Mouse (Mus musculus): ENCODE data around the gene Atxn7l2. TPM values are rescaled to one million over a fixed set of nuclear protein-coding genes. Genes with fewer than 3 reads are reported as not detected.

The Atxn7l2 gene
- polyA plus RNA-seq, 1 experiment from 2014 or later = 2.0 TPM

GRCm38 (mm10) chr3:108203621-108204325 lies 7.0 kb downstream of the Atxn7l2 start:
- no peak overlapping the region for H3K4me3 ChIP-seq (replicated peaks)
- 73% methylated on average over 11 of the region's 11 CpGs for WGBS (ENCODE audit: insufficient replicate concordance)
- ATAC-seq (ENCODE audit: insufficient read depth) = no peak

GRCm38 (mm10) chr3:108203212-108203611 lies 7.5 kb downstream of the Atxn7l2 start:
- no peak overlapping the region for H3K9ac ChIP-seq
- peaks cover 8% of the 10 kb centered on the region for H3K36me3 ChIP-seq (replicated peaks)
- 84% methylated on average over 13 of the region's 13 CpGs for WGBS (ENCODE audit: insufficient replicate concordance)
- no peak overlapping the region for H3K27ac ChIP-seq (replicated peaks)
- H3K4me2 ChIP-seq = no peak overlapping the region
- no peaks in the 10 kb centered on the region for H3K9me3 ChIP-seq (replicated peaks)
- H3K4me1 ChIP-seq (replicated peaks) = peaks cover 34% of the 10 kb centered on the region
- H3K27me3 ChIP-seq = no peaks in the 10 kb centered on the region
- H3K4me3 ChIP-seq (replicated peaks) = no peak overlapping the region
- ATAC-seq (ENCODE audit: insufficient read depth) = no peak

More at GRCm38 (mm10) chr3:108203621-108204325, 7.0 kb downstream of the Atxn7l2 start:
- Histone ChIP-seq H3K4me1 (replicated peaks) (peaks cover 39% of the 10 kb centered on the region), H3K36me3 (replicated peaks) (peaks cover 8% of the 10 kb centered on the region), H3K4me2 (no peak overlapping the region), H3K9ac (no peak overlapping the region), H3K9me3 (replicated peaks) (no peaks in the 10 kb centered on the region), H3K27me3 (no peaks in the 10 kb centered on the region), H3K27ac (replicated peaks) (no peak overlapping the region)

- Histone ChIP-seq H3K4me2 (no peak overlapping the region), H3K27me3 (no peaks in the 10 kb centered on the region), H3K36me3 (replicated peaks) (peaks cover 5% of the 10 kb centered on the region), H3K9ac (no peak overlapping the region), H3K4me1 (replicated peaks) (peaks cover 31% of the 10 kb centered on the region), H3K9me3 (replicated peaks) (no peaks in the 10 kb centered on the region), H3K27ac (replicated peaks) (no peak overlapping the region), H3K4me3 (replicated peaks) (no peak overlapping the region)
- ATAC-seq (ENCODE audit: insufficient read depth) = no peak
Observed at GRCm38 (mm10) chr3:108202506-108202905, 8.2 kb downstream of the Atxn7l2 start.

DNA sequence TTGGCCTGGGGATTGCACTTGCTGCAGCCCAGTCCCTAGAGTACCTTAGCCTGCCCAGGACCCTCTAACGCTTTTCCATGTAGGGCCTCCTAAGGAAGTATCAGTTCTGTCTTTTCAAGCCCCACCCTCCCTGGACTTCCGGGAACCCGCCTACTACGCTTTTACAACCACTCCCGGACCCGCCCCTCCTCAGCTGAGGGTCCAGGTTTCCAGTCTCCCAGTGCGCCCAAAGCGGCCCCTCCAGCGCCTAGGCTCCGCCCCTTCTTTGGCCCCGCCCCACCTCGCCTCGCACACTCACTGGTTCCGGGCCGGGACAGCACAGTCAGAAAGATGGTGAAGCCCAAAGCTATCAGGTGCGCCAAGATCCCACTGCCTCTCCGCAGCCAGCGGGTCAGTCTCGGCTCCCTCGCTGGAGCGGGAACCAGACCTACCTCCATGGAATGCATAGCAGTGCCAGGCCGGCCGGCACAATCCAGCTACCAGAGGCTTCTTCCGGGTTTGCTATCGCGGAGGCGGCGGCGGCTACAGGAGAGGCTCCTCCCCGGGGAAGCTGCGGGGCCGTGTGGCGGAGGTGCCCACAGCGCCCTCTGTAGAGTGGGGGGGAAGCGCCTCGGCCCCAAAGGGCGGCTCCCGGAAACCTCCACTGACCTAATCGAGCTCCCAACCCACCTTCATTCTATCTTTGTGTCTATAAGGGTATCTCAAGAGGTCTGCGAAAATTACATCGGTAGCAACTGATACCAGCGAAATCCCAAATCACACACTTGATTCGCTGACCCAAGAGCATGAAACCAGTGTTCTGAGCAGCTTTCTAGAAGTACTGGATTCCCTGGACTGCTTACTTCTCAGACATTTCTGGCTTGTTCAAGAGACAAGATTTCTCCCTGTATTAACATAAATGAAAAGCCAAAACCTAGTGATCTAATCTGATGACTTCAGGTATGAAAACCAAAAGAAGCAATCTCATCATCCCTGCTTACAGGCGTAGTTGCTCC lies 10.1 kb downstream of the Atxn7l2 start, which contains the start of gene Cyb561d1:
Gene Cyb561d1 (minus strand): TSS at position 884 of the 995 bp plus-strand sequence.
- Histone ChIP-seq H3K27me3 (no peaks in the 10 kb centered on the region), H3K4me1 (replicated peaks) (peaks cover 47% of the 10 kb centered on the region), H3K4me2 (peak within 1 kb of the TSS; percentile 77), H3K9me3 (replicated peaks) (no peaks in the 10 kb centered on the region), H3K4me3 (replicated peaks) (peak within 1 kb of the TSS; percentile 85), H3K27ac (replicated peaks) (peak within 1 kb of the TSS; percentile 95), H3K36me3 (replicated peaks) (no peaks in the 10 kb centered on the region; the same call in 1 of the 2 replicates), H3K9ac (peak within 1 kb of the TSS; percentile 83)
- WGBS (ENCODE audit: insufficient replicate concordance) = 3% methylated on average over 44 of the region's 44 CpGs
- peak; percentile 94 for ATAC-seq (ENCODE audit: insufficient read depth)

DNA sequence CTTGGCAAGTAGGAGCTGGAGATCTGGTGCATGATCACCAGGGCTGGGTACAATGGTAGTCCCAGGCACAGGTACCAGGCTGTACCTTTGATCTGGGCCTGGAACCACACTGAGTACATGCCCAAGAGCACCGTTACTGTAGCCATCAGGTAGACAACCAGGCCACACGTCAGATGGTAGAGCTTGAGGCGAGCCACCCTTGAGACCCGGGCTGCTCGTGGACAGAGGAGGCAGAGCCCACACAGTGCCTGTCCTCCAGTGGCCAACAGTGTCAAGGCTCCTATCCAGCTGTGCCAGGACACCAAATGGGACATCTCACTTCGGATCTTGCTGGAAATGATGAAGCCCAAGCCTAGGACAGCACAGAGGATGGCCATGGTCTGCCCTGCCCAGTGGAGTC lies 11.5 kb downstream of the Atxn7l2 start:
- H3K9ac ChIP-seq = no peak overlapping the region
- H3K4me3 ChIP-seq (replicated peaks) = peak overlapping the region; percentile 85
- H3K4me1 ChIP-seq (replicated peaks) = peaks cover 48% of the 10 kb centered on the region
- no peak for ATAC-seq (ENCODE audit: insufficient read depth)
- H3K36me3 ChIP-seq (replicated peaks) = no peaks in the 10 kb centered on the region
- peak overlapping the region; percentile 77 for H3K4me2 ChIP-seq
- no peaks in the 10 kb centered on the region for H3K27me3 ChIP-seq
- peak overlapping the region; percentile 95; the same call in 1 of the 2 replicates for H3K27ac ChIP-seq (replicated peaks)
- no peaks in the 10 kb centered on the region for H3K9me3 ChIP-seq (replicated peaks)
- WGBS (ENCODE audit: insufficient replicate concordance) = 86% methylated on average over 6 of the region's 6 CpGs

DNA sequence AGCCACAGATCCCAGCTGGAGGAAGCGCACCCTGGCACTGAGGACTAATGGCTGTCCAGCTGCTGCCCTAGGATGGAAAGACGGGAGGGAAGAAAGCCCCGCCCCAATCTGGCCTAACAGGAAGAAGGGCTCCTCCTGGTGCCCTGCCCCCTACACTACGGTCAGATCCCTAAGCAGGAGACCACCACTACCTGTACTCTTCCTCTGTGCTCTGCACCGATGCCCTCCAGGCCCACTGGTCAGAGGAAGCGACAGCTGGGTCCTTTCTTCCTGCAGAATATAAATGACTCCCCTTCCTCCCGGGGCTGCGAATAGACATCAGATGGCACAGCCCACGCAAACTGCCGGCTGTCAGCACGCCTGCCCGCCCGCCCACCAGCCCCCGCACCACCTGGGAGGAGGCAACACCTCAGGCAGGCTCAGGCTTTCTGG lies 13.7 kb downstream of the Atxn7l2 start:
- Histone ChIP-seq H3K4me1 (replicated peaks) (peaks cover 46% of the 10 kb centered on the region), H3K36me3 (replicated peaks) (no peaks in the 10 kb centered on the region), H3K27me3 (no peaks in the 10 kb centered on the region), H3K4me3 (replicated peaks) (no peak overlapping the region), H3K9me3 (replicated peaks) (no peaks in the 10 kb centered on the region), H3K9ac (no peak overlapping the region), H3K27ac (replicated peaks) (no peak overlapping the region), H3K4me2 (no peak overlapping the region)
- no peak for ATAC-seq (ENCODE audit: insufficient read depth)
- 44% methylated on average over 14 of the region's 14 CpGs for WGBS (ENCODE audit: insufficient replicate concordance)

DNA sequence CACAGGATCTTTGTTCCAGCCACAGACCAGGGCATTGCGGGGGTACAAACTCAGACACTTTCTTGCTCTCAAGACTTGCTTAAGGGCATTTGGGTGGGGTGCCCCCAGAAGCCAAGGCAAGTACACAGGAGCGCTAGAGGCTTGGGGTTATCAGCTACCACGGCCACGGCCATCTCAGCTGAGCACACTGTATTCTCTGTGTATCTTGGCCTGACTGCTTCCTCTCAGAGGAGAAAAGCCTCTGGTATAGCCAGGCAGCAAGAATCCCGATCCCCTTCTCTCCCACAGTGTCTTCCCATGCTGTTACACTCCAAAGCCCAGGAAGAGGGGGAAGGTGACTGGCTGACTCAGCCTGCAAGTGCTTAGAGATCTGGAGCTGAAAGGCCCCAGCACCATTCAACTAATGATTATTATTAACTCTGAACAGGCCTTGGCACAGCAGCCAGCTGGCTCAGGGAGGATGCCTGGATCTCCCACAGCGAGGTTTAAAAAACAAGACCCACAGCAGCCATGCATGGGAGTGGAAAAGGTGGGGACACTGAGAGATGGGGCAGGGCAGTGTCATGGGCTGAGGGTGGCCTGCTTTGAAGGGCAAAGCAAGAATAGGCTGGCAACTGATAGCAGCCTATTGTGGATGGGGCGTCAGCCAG lies 14.7 kb downstream of the Atxn7l2 start:
- H3K27me3 ChIP-seq = no peaks in the 10 kb centered on the region
- no peak overlapping the region for H3K27ac ChIP-seq (replicated peaks)
- H3K4me3 ChIP-seq (replicated peaks) = no peak overlapping the region
- peaks cover 38% of the 10 kb centered on the region for H3K4me1 ChIP-seq (replicated peaks)
- H3K36me3 ChIP-seq (replicated peaks) = no peaks in the 10 kb centered on the region
- ATAC-seq (ENCODE audit: insufficient read depth) = no peak
- WGBS (ENCODE audit: insufficient replicate concordance) = 47% methylated on average over 7 of the region's 7 CpGs
- no peaks in the 10 kb centered on the region for H3K9me3 ChIP-seq (replicated peaks)
- no peak overlapping the region for H3K9ac ChIP-seq
- no peak overlapping the region for H3K4me2 ChIP-seq

- no peak overlapping the region for H3K4me3 ChIP-seq (replicated peaks)
- H3K27ac ChIP-seq (replicated peaks) = no peak overlapping the region
- no peaks in the 10 kb centered on the region for H3K36me3 ChIP-seq (replicated peaks)
- no peak overlapping the region for H3K4me2 ChIP-seq
- WGBS (ENCODE audit: insufficient replicate concordance) = 55% methylated on average over 4 of the region's 4 CpGs
- H3K9ac ChIP-seq = no peak overlapping the region
- H3K4me1 ChIP-seq (replicated peaks) = peaks cover 32% of the 10 kb centered on the region
- no peaks in the 10 kb centered on the region for H3K9me3 ChIP-seq (replicated peaks)
- no peak for ATAC-seq (ENCODE audit: insufficient read depth)
- no peaks in the 10 kb centered on the region for H3K27me3 ChIP-seq
Observed at GRCm38 (mm10) chr3:108195287-108195686, 15.4 kb downstream of the Atxn7l2 start.

- no peak overlapping the region for H3K4me2 ChIP-seq
- H3K27ac ChIP-seq (replicated peaks) = no peak overlapping the region
- H3K27me3 ChIP-seq = peaks cover 4% of the 10 kb centered on the region; the same call in 1 of the 2 replicates
- peaks cover 18% of the 10 kb centered on the region for H3K4me1 ChIP-seq (replicated peaks)
- no peak for ATAC-seq (ENCODE audit: insufficient read depth)
- no peak overlapping the region for H3K9ac ChIP-seq
- no peak overlapping the region for H3K4me3 ChIP-seq (replicated peaks)
- H3K9me3 ChIP-seq (replicated peaks) = no peaks in the 10 kb centered on the region
- WGBS (ENCODE audit: insufficient replicate concordance) = 52% methylated on average over 4 of the region's 4 CpGs
- no peaks in the 10 kb centered on the region for H3K36me3 ChIP-seq (replicated peaks)
Observed at GRCm38 (mm10) chr3:108193686-108194085, 17.0 kb downstream of the Atxn7l2 start.

DNA sequence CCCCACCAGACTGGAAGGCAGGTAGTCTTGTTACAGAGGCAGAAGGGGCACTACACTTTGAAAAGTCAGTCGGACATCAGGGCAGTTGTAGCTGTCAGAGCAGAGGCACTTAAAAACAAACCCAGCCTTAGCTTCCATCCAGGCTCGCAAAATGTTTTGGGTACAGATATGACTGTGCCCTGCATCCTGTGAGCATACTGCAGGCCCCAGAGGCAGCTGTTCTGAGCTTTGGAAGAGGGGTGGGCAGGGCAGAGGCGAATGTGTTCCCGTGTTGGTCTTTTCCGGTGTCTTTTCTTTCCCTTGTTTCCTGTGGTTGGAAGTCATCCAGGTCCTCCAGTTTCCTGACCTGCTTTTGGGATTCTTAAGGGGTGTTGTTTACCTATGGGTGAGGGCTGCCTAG lies 20.8 kb downstream of the Atxn7l2 start:
- Histone ChIP-seq H3K27me3 (peaks cover 42% of the 10 kb centered on the region), H3K36me3 (replicated peaks) (no peaks in the 10 kb centered on the region), H3K9me3 (replicated peaks) (no peaks in the 10 kb centered on the region), H3K27ac (replicated peaks) (no peak overlapping the region), H3K4me3 (replicated peaks) (no peak overlapping the region), H3K9ac (no peak overlapping the region), H3K4me1 (replicated peaks) (peaks cover 15% of the 10 kb centered on the region), H3K4me2 (no peak overlapping the region)
- no peak for ATAC-seq (ENCODE audit: insufficient read depth)
- WGBS (ENCODE audit: insufficient replicate concordance) = 37% methylated on average over 5 of the region's 5 CpGs
